Mouse (Mus musculus) olfactory bulb, adult 2 months (tissue): Measurements from ENCODE around the gene Msh5. TPM values are rescaled to one million over a fixed set of nuclear protein-coding genes. Genes with fewer than 3 reads are reported as not detected.

Experiments used
- H3K27ac ChIP-seq: fragments of 200-500 bp; 2 replicates; pipeline ENCODE4 v1.5.1; 2012; ENCODE audit warnings: low read depth, low read length; ENCODE audit not compliant: insufficient read depth
- H3K4me1 ChIP-seq: fragments of 200-500 bp; 2 replicates; pipeline ENCODE4 v1.6.1; 2012; ENCODE audit warnings: low read length; ENCODE audit not compliant: control insufficient read depth, insufficient read depth
- H3K4me3 ChIP-seq: fragments of 200-500 bp; 2 replicates; pipeline ENCODE4 v1.5.1; 2012; ENCODE audit warnings: mild to moderate bottlenecking, low read depth, low read length, moderate library complexity; ENCODE audit not compliant: insufficient read depth
- CTCF ChIP-seq: fragments of 200-500 bp; IDR thresholded peaks from 2 replicates; pipeline ENCODE4 v1.5.1; 2012; ENCODE audit warnings: low read depth, mild to moderate bottlenecking, low read length, moderate library complexity; ENCODE audit not compliant: insufficient read depth
- POLR2A ChIP-seq: fragments of 200-500 bp; IDR thresholded peaks from 2 replicates; pipeline ENCODE4 v1.6.1; 2012; ENCODE audit warnings: mild to moderate bottlenecking, low read depth, low read length, moderate library complexity; ENCODE audit not compliant: insufficient read depth
- WGBS: fragments of 180-500 bp; shearing (Covaris S2); methylation state at CpG from one replicate; pipeline ENCODE4 v1.1.7; 2018; 5-methylcytosine and 5-hydroxymethylcytosine counted together
- polyA plus RNA-seq: library from polyadenylated mRNA; stranded (reverse); fragments of >200 nt; gene quantifications from 2 replicates; pipeline ENCODE4 v1.2.4, GENCODE M21; 2012; ENCODE audit warnings: low replicate concordance; ENCODE audit not compliant: missing spikeins, insufficient read depth, insufficient read length

Gene Msh5
- polyA plus RNA-seq, 1 experiment: not detected

- Histone ChIP-seq H3K4me3 (no peak overlapping the region), H3K4me1 (no peaks in the 10 kb centered on the region), H3K27ac (no peak overlapping the region)
- no peak for TF ChIP-seq POLR2A
- no peak for TF ChIP-seq CTCF
- WGBS: 86% methylated on average over 9 of the region's 9 CpGs
Measured at GRCm38 (mm10) chr17:35071454-35071853, 24.9 kb upstream of the Msh5 start.

GRCm38 (mm10) chr17:35070556-35071229 is 24.1 kb upstream of the Msh5 start:
- Histone ChIP-seq H3K4me1 (no peaks in the 10 kb centered on the region), H3K27ac (no peak overlapping the region), H3K4me3 (no peak overlapping the region)
- 45% methylated on average over 6 of the region's 6 CpGs for WGBS
- no peak for TF ChIP-seq POLR2A
- no peak for TF ChIP-seq CTCF

GRCm38 (mm10) chr17:35068213-35068914 is 21.8 kb upstream of the Msh5 start:
- no peak for TF ChIP-seq CTCF
- no peak for TF ChIP-seq POLR2A
- H3K4me1 ChIP-seq: peaks cover 8% of the 10 kb centered on the region; the same call in 1 of the 2 replicates
- H3K27ac ChIP-seq: no peak overlapping the region
- WGBS: 75% methylated on average over 17 of the region's 17 CpGs
- no peak overlapping the region for H3K4me3 ChIP-seq

GRCm38 (mm10) chr17:35066084-35066483 is 19.5 kb upstream of the Msh5 start, which contains the start of gene Mpig6b:
Gene Mpig6b, minus strand, starts transcription at chr17:35066184.
- Histone ChIP-seq H3K4me1 (peaks cover 8% of the 10 kb centered on the region; the same call in 1 of the 2 replicates), H3K4me3 (no peak within 1 kb of the TSS), H3K27ac (no peak within 1 kb of the TSS)
- TF ChIP-seq POLR2A: no peak
- no peak for TF ChIP-seq CTCF
- 69% methylated on average over 10 of the region's 10 CpGs for WGBS

GRCm38 (mm10) chr17:35064951-35065947 is 18.7 kb upstream of the Msh5 start, which contains the start of gene Ly6g6c:
Gene Ly6g6c, plus strand, starts transcription at chr17:35065388.
- H3K4me3 ChIP-seq: no peak within 1 kb of the TSS
- WGBS: 16% methylated on average over 48 of the region's 48 CpGs
- H3K4me1 ChIP-seq: peaks cover 9% of the 10 kb centered on the region; the same call in 1 of the 2 replicates

GRCm38 (mm10) chr17:35064378-35064877 is 17.9 kb upstream of the Msh5 start:
- 59% methylated on average over 10 of the region's 10 CpGs for WGBS
- Histone ChIP-seq H3K4me3 (no peak overlapping the region), H3K27ac (no peak overlapping the region), H3K4me1 (peaks cover 14% of the 10 kb centered on the region; the same call in 1 of the 2 replicates)
- TF ChIP-seq CTCF: no peak
- TF ChIP-seq POLR2A: no peak

More at GRCm38 (mm10) chr17:35064951-35065947, 18.7 kb upstream of the Msh5 start, which contains the start of gene Ly6g6c:
- TF ChIP-seq CTCF (no peak), POLR2A (no peak)
- no peak within 1 kb of the TSS for H3K27ac ChIP-seq

GRCm38 (mm10) chr17:35063466-35063865 is 16.9 kb upstream of the Msh5 start:
- peaks cover 18% of the 10 kb centered on the region; the same call in 1 of the 2 replicates for H3K4me1 ChIP-seq
- H3K27ac ChIP-seq: no peak overlapping the region
- TF ChIP-seq CTCF: no peak
- no peak for TF ChIP-seq POLR2A
- H3K4me3 ChIP-seq: no peak overlapping the region
- 93% methylated on average over 3 of the region's 3 CpGs for WGBS

GRCm38 (mm10) chr17:35061299-35061698 is 14.8 kb upstream of the Msh5 start:
- no peak for TF ChIP-seq POLR2A
- 81% methylated on average over 8 of the region's 8 CpGs for WGBS
- peaks cover 18% of the 10 kb centered on the region; the same call in 1 of the 2 replicates for H3K4me1 ChIP-seq

More at GRCm38 (mm10) chr17:35061299-35061698, 14.8 kb upstream of the Msh5 start:
- Histone ChIP-seq H3K27ac (no peak overlapping the region), H3K4me3 (no peak overlapping the region)
